Comparison of ENCODE assay signal across 8 mouse cellular contexts in the genomic region with DNA sequence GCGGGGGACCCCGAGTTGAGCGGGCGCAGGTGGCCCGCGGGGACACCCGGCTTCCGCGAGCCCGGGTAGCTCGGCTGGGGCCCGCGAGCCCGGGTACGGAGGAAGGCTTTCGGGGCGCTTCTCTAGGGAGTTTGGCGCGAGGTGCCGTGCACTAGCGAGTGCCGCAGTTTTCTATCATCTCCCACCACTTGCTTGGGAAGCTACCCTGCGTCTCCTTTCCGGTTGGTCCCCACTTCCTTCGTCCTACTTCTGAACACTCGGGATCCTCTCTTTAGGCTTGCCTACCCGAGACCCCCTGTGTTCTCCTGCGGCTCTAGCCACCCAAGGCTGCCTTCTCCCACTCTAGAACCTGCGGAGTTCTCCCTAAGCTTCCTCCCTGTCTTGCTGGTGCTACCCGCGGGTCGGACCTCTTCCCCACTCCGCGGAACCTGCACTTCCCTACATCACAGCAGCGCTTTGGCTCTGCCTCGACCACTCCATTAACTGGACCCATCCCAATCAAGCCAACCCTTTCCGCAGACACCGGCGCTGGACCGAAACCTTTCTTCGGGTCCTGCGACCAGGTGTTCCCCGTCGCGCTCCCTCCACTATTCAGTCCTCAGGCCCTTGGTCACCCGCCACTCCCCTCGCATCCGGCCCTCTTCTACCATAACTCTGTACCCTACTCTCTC.
DNase-seq lines count a peak whose midpoint lies in the region; ATAC-seq and TF ChIP-seq lines count a peak whose summit lies in the region.

No protein-coding gene starts in this region.

- WGBS in forebrain, postnatal 0 days, result under 1% methylated on average over 46 of the region's 48 CpGs
- WGBS in intestine, postnatal 0 days, result under 1% methylated on average over 48 of the region's 48 CpGs
- 1% methylated on average over 44 of the region's 48 CpGs for WGBS in liver, embryonic 16.5 days (ENCODE audit: insufficient replicate concordance)
- WGBS in stomach, embryonic 14.5 days, result under 1% methylated on average over 48 of the region's 48 CpGs

- H3K4me2 ChIP-seq in forebrain, postnatal 0 days (ENCODE audit: low read depth), result peak overlapping the region; percentile 78
- peak overlapping the region; percentile 97 for H3K4me2 ChIP-seq in intestine, postnatal 0 days (replicated peaks; ENCODE audit: low read depth)
- H3K4me2 ChIP-seq in liver, embryonic 16.5 days (ENCODE audit: low read depth, low read length), result peak overlapping the region; percentile 62
- peak overlapping the region; percentile 93 for H3K4me2 ChIP-seq in stomach, embryonic 14.5 days (replicated peaks; ENCODE audit: low read depth, low read length)

- peak; percentile 17 to 33 for DNase-seq in layer of hippocampus, adult 2 months (ENCODE audit: low spot score in 2 of 2)
- DNase-seq in layer of hippocampus, adult 9-11 months, result no peak
- peak; percentile 57 for DNase-seq in cerebellum, adult 8-10 months
- peak; percentile 60 for DNase-seq in forebrain, postnatal 0 days

- no peaks in the 10 kb centered on the region for H3K27me3 ChIP-seq in forebrain, postnatal 0 days (ENCODE audit: insufficient read depth, low read length)
- 0 out of 2 replicates have a peak, but pooled peaks cover 14% of the 10 kb centered on the region for H3K27me3 ChIP-seq in intestine, postnatal 0 days (replicated peaks; ENCODE audit: control insufficient read depth, insufficient read depth, low read length)
- H3K27me3 ChIP-seq in liver, embryonic 16.5 days (ENCODE audit: control insufficient read depth, insufficient read depth, low read depth, low read length), result peaks cover 42% of the 10 kb centered on the region
- peaks cover 25% of the 10 kb centered on the region for H3K27me3 ChIP-seq in stomach, embryonic 14.5 days (ENCODE audit: control insufficient read depth, insufficient read depth, low read length)

- peak overlapping the region; percentile 97 for H3K27ac ChIP-seq in layer of hippocampus, adult 2 months
- peak overlapping the region; percentile 92 for H3K27ac ChIP-seq in forebrain, postnatal 0 days (ENCODE audit: low read depth, low read length)
- no peak overlapping the region for H3K27ac ChIP-seq in intestine, postnatal 0 days (ENCODE audit: low read depth, low read length)
- no peak overlapping the region for H3K27ac ChIP-seq in liver, embryonic 16.5 days (ENCODE audit: low read length)
- no peak overlapping the region for H3K27ac ChIP-seq in stomach, embryonic 14.5 days (ENCODE audit: low read length)

- no peak for TF ChIP-seq CTCF in layer of hippocampus, adult 2 months (conservative IDR thresholded peaks at IDR 0.05)
- TF ChIP-seq CTCF in forebrain, postnatal 0 days (IDR thresholded peaks at IDR 0.05; ENCODE audit: low read depth), result no peak
- no peak for TF ChIP-seq CTCF in intestine, postnatal 0 days (IDR thresholded peaks at IDR 0.05; ENCODE audit: low read depth)

- H3K4me1 ChIP-seq in forebrain, postnatal 0 days (ENCODE audit: insufficient read depth), result no peaks in the 10 kb centered on the region
- H3K4me1 ChIP-seq in intestine, postnatal 0 days (replicated peaks; ENCODE audit: control insufficient read depth, insufficient read depth, low read length), result no peaks in the 10 kb centered on the region
- H3K4me1 ChIP-seq in liver, embryonic 16.5 days (ENCODE audit: control insufficient read depth, low read depth, low read length), result no peaks in the 10 kb centered on the region
- 0 out of 2 replicates have a peak, but pooled peaks cover 3% of the 10 kb centered on the region for H3K4me1 ChIP-seq in stomach, embryonic 14.5 days (ENCODE audit: control insufficient read depth, insufficient read depth, low read length)

- no peaks in the 10 kb centered on the region for H3K36me3 ChIP-seq in forebrain, postnatal 0 days (ENCODE audit: insufficient read depth)
- no peaks in the 10 kb centered on the region for H3K36me3 ChIP-seq in intestine, postnatal 0 days (ENCODE audit: control insufficient read depth, insufficient read depth)
- H3K36me3 ChIP-seq in liver, embryonic 16.5 days (ENCODE audit: control insufficient read depth, insufficient read depth), result no peaks in the 10 kb centered on the region
- no peaks in the 10 kb centered on the region for H3K36me3 ChIP-seq in stomach, embryonic 14.5 days (ENCODE audit: control insufficient read depth, insufficient read depth, low read length)

- H3K9me3 ChIP-seq in forebrain, postnatal 0 days (ENCODE audit: low read length), result no peaks in the 10 kb centered on the region
- H3K9me3 ChIP-seq in intestine, postnatal 0 days (ENCODE audit: control insufficient read depth), result no peaks in the 10 kb centered on the region
- no peaks in the 10 kb centered on the region for H3K9me3 ChIP-seq in liver, embryonic 16.5 days (replicated peaks; ENCODE audit: control insufficient read depth, low read length)
- no peaks in the 10 kb centered on the region for H3K9me3 ChIP-seq in stomach, embryonic 14.5 days (ENCODE audit: control insufficient read depth, low read depth, low read length)

- ATAC-seq in forebrain, postnatal 0 days, result peak; percentile 12
- peak; percentile 54 for ATAC-seq in intestine, postnatal 0 days
- peak; percentile 69 for ATAC-seq in liver, embryonic 16.5 days (ENCODE audit: low read depth)
- ATAC-seq in stomach, embryonic 14.5 days (ENCODE audit: insufficient number of reproducible peaks, insufficient read depth, low FRiP score, low read depth), result peak; percentile 42
- no peak for ATAC-seq in activated CD4-positive, CD25-positive, alpha-beta regulatory T cell, adult 4 months

- peak overlapping the region; percentile 81 for H3K4me3 ChIP-seq in layer of hippocampus, adult 2 months
- H3K4me3 ChIP-seq in forebrain, postnatal 0 days (ENCODE audit: low read depth, low read length), result peak overlapping the region; percentile 74
- H3K4me3 ChIP-seq in intestine, postnatal 0 days (ENCODE audit: low read depth, low read length), result peak overlapping the region; percentile 77
- peak overlapping the region; percentile 57 for H3K4me3 ChIP-seq in liver, embryonic 16.5 days (ENCODE audit: low read depth, low read length)
- H3K4me3 ChIP-seq in stomach, embryonic 14.5 days (ENCODE audit: low read depth, low read length), result peak overlapping the region; percentile 61

- H3K9ac ChIP-seq in forebrain, postnatal 0 days, result peak overlapping the region; percentile 85
- peak overlapping the region; percentile 71 for H3K9ac ChIP-seq in intestine, postnatal 0 days (ENCODE audit: low read depth, low read length)
- no peak overlapping the region for H3K9ac ChIP-seq in liver, embryonic 16.5 days (ENCODE audit: low read depth, low read length)
- H3K9ac ChIP-seq in stomach, embryonic 14.5 days (replicated peaks; ENCODE audit: low read depth, low read length), result peak overlapping the region; percentile 30

Comparison
In these comparisons a context has a peak if more than half of its experiments do, and no peak if none do; other contexts are left out.
1. H3K27ac ChIP-seq: peak in layer of hippocampus, adult 2 months (single experiment) and forebrain, postnatal 0 days (single experiment); none in intestine, postnatal 0 days (single experiment), liver, embryonic 16.5 days (single experiment) and stomach, embryonic 14.5 days (single experiment).
2. Peak in every context shown above with its lines, with median percentiles within 50 percentile points of each other: H3K4me3 ChIP-seq and H3K4me2 ChIP-seq.